Mouse (Mus musculus) B cell, adult (primary cell): ENCODE data around the gene Grk5. TPM values are rescaled to one million over a fixed set of nuclear protein-coding genes. Genes with fewer than 3 reads are reported as not detected.

Source experiments
- total RNA-seq: library from RNA; stranded (reverse); gene quantifications from 4 replicates; pipeline ENCODE4 v1.2.4, GENCODE M21; 2023; ENCODE audit not compliant: inconsistent age

Gene Grk5
- total RNA-seq: 5.7 to 10.4 TPM (median 7.3 TPM) in 4 replicates

DNA sequence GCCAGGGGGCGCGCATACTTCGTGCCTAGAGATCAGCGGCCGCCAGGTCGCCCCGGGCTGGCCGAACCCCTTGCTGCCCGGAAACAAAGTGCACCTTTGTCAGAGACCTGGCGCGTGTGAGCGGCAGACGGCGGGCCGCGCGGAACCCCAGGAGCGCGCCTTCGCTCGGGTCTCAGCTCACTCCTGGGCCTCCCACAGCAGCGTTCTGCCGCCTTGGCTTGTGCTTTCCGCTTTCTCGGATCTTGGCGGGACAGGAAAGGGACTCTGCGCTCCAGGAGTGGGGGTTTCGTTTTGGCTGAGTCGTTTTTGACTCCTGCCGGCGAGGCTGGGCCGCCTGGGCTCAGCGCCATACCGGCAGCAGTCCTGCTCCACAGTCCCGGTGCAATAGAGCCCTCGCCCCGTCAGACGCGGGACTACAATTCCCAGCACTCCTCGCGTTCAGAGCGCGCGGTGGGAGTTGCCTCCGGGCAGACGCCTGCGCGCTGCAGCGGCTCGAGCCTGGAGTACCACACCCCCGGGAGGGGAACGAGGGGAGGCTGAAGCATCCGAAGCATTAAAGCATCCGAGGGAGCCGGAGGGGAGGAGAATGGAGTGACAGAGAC, at the start of gene Grk5:
Grk5 (plus strand) TSS at position 36 of the 602 bp plus-strand sequence.

DNA sequence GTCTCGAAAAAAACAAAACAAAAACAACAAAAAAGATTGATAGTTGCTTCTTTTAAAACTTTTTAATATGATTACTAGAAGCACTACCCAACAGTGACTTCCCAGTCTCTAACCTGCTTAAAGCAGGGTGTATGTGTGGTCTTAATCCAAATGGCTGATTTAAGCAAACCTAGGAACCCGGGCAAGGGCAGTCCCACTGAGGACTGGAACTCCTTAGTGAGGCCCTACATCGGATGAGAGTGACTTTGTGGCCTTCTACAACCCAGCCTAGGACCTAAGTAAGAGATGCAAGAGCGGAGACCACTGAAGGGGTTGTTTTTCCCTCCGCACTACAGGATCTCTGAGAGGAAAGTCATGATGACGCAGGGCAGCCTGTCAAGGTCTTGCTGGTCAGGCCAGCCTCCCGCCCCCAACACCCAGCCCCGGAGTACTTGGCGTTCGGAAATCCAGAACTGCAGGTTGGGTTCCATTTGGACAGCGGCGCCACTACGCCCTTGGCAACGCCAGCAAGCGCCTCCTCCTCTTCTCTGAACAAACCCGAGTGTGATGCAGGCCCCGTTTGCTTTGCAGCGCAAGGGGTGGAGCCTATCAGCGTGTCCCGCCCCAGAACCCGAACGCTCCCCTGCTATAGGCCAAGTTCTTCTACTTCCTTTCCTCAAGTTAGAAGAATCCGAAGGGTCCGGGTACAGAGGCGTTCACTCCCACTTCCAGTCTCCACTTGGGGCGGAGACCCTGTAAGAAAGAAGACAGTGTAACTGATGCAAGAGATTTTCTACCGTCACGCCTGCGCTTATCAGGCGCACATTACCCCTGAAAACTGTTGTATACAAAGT, 28.5 kb upstream of the Grk5 start, which contains the start of gene Sfxn4:
Sfxn4 (minus strand) TSS at position 612 of the 833 bp plus-strand sequence.

DNA sequence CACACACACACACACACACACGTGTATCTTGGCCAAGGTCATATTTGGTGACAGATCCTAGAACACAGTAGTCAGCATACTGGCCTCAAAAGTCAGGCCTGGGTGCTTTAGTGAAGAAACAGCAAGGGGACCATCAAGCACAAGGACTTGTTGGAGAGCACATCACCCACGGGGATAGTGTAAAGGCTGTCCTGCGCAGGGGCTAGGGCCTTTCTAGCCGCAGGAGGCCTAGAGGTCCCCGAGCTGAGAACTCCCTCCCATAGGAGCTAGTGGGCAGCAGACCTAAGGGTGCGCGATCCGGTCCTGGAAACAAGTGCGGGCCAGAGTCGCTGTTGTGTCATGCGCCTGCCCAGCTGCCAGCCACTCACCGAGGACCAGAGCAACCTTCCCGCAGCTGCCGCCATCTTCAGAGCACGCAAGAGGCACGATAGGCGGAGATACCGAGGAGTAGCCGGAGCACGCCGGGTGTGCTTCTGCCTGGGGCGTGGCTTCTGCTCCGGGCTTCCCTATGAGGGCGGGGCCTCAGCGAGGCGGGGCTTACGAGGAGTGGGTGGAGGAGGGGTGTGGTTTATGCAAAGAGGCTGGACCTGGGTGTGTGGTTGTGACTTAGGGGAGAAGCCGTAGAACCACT, 15.4 kb upstream of the Grk5 start, which contains the start of gene Prdx3:
Prdx3 (minus strand) TSS at position 493 of the 631 bp plus-strand sequence.

DNA sequence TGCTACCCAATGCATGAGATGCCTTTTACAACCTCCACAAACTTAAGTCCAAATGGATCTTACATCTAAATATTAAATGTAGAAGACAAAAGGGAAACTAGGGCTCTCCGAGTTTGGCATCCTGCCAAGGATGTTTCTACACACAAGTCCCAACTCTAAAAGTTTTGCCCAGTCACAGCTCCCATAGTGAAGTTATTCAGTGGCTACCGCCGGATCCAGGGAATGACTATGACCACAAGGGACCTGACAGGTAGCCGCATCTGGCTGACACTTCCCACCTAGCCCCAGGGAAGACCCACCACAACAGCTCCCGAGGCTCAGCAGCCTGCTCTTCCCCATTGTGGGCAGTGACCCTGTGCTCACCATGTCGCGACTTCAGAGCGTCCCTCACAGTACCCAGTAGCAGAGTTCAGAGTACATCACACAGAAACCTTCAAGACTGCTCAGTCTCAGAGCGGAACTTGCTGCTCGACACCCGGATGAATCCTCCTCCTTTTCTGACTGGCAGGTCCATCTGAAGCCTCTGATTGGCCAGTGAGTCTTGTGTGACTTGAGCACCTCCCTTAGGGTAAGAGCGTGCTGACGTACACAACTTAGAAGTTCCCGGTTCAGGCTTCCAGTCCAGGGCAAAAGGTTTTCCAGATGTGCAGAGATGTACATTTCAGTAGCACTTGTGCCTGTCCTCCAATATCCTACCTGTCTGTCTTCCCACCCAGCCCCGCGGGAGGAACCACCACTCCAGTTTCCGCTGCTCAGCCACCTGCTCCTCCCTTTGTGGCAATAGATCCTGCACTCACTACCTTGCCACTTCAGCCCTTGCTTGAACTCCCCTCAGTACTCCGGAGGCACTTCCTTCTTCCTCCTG, 251.0 kb downstream of the Grk5 start, which contains the start of gene Zfp950:
Zfp950 (minus strand) TSS at position 499 of the 865 bp plus-strand sequence.

Other genes with a start within 250 kb of the Grk5 start
- 2.6 to 4.3 TPM (median 2.9 TPM) in 4 replicates for gene Nanos1, start 133.8 kb upstream of the Grk5 start, total RNA-seq
- 247 to 255 TPM (median 251 TPM) in 4 replicates for gene Eif3a, start 99.1 kb upstream of the Grk5 start, total RNA-seq
- 21.8 to 36.8 TPM (median 29.9 TPM) in 4 replicates for gene Fam45a, start 78.2 kb upstream of the Grk5 start, total RNA-seq
- gene Sfxn4, start 28.3 kb upstream of the Grk5 start, total RNA-seq: 5.3 to 7.2 TPM (median 6.2 TPM) in 4 replicates
- 47.4 to 56.7 TPM (median 51.8 TPM) in 4 replicates for gene Prdx3, start 15.2 kb upstream of the Grk5 start, total RNA-seq